Mouse (Mus musculus) hindbrain, embryonic 15.5 days (tissue): ENCODE data around the gene Acpp. TPM values are rescaled to one million over a fixed set of nuclear protein-coding genes. Genes with fewer than 3 reads are reported as not detected.

Source experiments
- ATAC-seq: fragments of 200-750 bp; cut with Nextera tagmentation; 2 replicates; pipeline ENCODE4 v1.8.0; 2017; ENCODE audit warnings: low read depth, moderate number of reproducible peaks, moderate TSS enrichment; ENCODE audit not compliant: low FRiP score
- H3K27ac ChIP-seq: fragments of 300-500 bp; sonication (generic); replicated peaks from 2 replicates; pipeline ENCODE4 v1.5.1; 2015; ENCODE audit warnings: mild to moderate bottlenecking, inconsistent platforms
- H3K27me3 ChIP-seq: fragments of 300-500 bp; sonication (generic); 2 replicates; pipeline ENCODE4 v1.6.1; 2015; ENCODE audit warnings: control low read depth, inconsistent platforms
- H3K36me3 ChIP-seq: fragments of 300-500 bp; sonication (generic); 2 replicates; pipeline ENCODE4 v1.6.1; 2015; ENCODE audit warnings: control low read depth, inconsistent platforms
- H3K4me1 ChIP-seq: fragments of 300-500 bp; sonication (generic); replicated peaks from 2 replicates; pipeline ENCODE4 v1.6.1; 2015; ENCODE audit warnings: control low read depth, inconsistent platforms
- H3K4me2 ChIP-seq: fragments of 300-500 bp; sonication (generic); 2 replicates; pipeline ENCODE4 v1.6.1; 2015; ENCODE audit warnings: moderate library complexity, mild to moderate bottlenecking, inconsistent platforms
- H3K4me3 ChIP-seq: fragments of 300-500 bp; sonication (generic); 2 replicates; pipeline ENCODE4 v1.5.1; 2015; ENCODE audit warnings: mild to moderate bottlenecking, inconsistent platforms
- H3K9ac ChIP-seq: fragments of 300-500 bp; sonication (generic); 2 replicates; pipeline ENCODE4 v1.6.1; 2015; ENCODE audit warnings: inconsistent platforms
- H3K9me3 ChIP-seq: fragments of 300-500 bp; sonication (generic); 2 replicates; pipeline ENCODE4 v1.6.1; 2016; ENCODE audit warnings: control low read depth, inconsistent platforms
- WGBS: fragments of 180-500 bp; shearing (Covaris S2); methylation state at CpG from one replicate; pipeline ENCODE4 v1.1.7; 2015; 5-methylcytosine and 5-hydroxymethylcytosine counted together
- polyA plus RNA-seq: library from polyadenylated mRNA; unstranded; fragments of >200 nt; fragmentation: Nextera tagmentation; extraction: Ambion mirVana; gene quantifications from 2 replicates; pipeline ENCODE4 v1.2.1, GENCODE M21; 2015

The Acpp gene
- polyA plus RNA-seq, 1 experiment from 2014 or later = 0.18 TPM

DNA sequence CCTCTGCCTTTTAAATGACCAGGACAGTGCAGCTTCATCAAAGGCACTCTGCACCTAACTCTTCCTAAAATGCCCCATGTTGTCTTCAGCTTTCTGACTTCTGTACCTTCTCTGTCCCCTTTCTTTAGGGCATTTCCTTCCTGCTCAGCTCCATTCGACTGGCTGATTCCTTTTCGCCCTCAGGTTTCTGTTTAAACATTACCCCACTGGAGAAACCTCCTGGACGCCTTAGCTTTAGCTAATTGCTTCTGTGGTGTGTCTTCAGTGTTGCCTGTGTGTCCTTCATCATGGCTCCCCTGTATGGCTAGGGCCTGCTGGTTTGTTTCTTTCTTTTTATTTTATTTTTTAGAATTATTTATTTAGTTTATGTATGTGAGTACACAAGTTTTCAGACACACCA lies 40.5 kb downstream of the Acpp start:
- WGBS = 77% methylated on average over 3 of the region's 3 CpGs
- no peaks in the 10 kb centered on the region for H3K4me1 ChIP-seq
- no peaks in the 10 kb centered on the region for H3K9me3 ChIP-seq
- no peaks in the 10 kb centered on the region for H3K27me3 ChIP-seq
- no peak overlapping the region for H3K9ac ChIP-seq
- ATAC-seq = no peak
- H3K4me2 ChIP-seq = no peak overlapping the region
- no peak overlapping the region for H3K27ac ChIP-seq
- no peaks in the 10 kb centered on the region for H3K36me3 ChIP-seq
- H3K4me3 ChIP-seq = no peak overlapping the region

GRCm38 (mm10) chr9:104284934-104285333 lies 52.6 kb downstream of the Acpp start:
- Histone ChIP-seq H3K4me3 (no peak overlapping the region), H3K4me2 (no peak overlapping the region), H3K36me3 (no peaks in the 10 kb centered on the region), H3K9me3 (no peaks in the 10 kb centered on the region), H3K27me3 (no peaks in the 10 kb centered on the region), H3K9ac (no peak overlapping the region), H3K4me1 (no peaks in the 10 kb centered on the region), H3K27ac (no peak overlapping the region)
- ATAC-seq = no peak
- 71% methylated on average over 6 of the region's 6 CpGs for WGBS

DNA sequence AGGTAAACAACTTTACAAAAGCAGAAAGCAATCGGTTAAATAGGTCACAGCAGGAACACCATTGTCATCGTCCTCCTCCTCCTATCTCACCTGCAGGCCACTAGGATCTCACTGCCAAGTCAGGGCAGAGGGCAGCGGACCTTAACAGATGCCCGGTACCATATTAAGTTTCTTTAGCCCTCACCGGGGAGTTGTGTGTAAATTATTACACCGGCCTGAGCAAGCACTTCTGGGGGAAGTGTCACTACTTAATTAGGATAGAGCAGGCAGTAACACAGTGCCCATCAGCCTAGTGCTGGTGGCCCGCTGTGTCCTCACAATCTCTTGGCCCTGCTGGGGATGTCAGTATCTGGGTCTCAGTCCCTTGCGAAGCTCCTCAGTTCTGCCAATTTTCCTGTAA lies 55.0 kb downstream of the Acpp start:
- no peaks in the 10 kb centered on the region for H3K4me1 ChIP-seq
- H3K9me3 ChIP-seq = no peaks in the 10 kb centered on the region
- H3K4me3 ChIP-seq = no peak overlapping the region
- no peak for ATAC-seq
- H3K27ac ChIP-seq = no peak overlapping the region
- 28% methylated on average over 8 of the region's 8 CpGs for WGBS
- H3K27me3 ChIP-seq = no peaks in the 10 kb centered on the region
- no peak overlapping the region for H3K9ac ChIP-seq
- no peaks in the 10 kb centered on the region for H3K36me3 ChIP-seq
- no peak overlapping the region for H3K4me2 ChIP-seq

DNA sequence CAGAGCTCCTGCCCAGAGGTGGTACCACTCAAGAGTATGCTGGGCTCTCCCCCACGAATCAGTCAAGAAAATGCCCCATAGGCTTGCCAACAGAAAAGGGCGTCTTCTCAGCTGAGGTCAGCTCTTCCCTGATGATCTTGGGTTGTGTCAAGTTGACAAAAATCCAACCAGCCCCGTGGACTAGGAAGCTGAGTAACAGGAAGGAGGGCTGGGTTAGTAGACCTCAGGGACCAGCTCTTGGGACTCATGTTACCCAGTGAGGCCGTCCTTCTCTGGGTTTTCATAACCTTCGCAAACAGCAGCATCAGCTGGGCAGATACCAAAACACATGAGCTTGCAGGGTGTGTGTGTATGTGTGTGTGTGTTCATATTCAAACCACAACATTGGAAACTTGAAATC lies 55.8 kb downstream of the Acpp start:
- no peaks in the 10 kb centered on the region for H3K4me1 ChIP-seq
- no peak for ATAC-seq
- H3K27ac ChIP-seq = no peak overlapping the region
- no peak overlapping the region for H3K9ac ChIP-seq
- no peaks in the 10 kb centered on the region for H3K9me3 ChIP-seq
- no peak overlapping the region for H3K4me2 ChIP-seq
- 84% methylated on average over 5 of the region's 5 CpGs for WGBS
- H3K27me3 ChIP-seq = no peaks in the 10 kb centered on the region
- no peak overlapping the region for H3K4me3 ChIP-seq
- no peaks in the 10 kb centered on the region for H3K36me3 ChIP-seq

DNA sequence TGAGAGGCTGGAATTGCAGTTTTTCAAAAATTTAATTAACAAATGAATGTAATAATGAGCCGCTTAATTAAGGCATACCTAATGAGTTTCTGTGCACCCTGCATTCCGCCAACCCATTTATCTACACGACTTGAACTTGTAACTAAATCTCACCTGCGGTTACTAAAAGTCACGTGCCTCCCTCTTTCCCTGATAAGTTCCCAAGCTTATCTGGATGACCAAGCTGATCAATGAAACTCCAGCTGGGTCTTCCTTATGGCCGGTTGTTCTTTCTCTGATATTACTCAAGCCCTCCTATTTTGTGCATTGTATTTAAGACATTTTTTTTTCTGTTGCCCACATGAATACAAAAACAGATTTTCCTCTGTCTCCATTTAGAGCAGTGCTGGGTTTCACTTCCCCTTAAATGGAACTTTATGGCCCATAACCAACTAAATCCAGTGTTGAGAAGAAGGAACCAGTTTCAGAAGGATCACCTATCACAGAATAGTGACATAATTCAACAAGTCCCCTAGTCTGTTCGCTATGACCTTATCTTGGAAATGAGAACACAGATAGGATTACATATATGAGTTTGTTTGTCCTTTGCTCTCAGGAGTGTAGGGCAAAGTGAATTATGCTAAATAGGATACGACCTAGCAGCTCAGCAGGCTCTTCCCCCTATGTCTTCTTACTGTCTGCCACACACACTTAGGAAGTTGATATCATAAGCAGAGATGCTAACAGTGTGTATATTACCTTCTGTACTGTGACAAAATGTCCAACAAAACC lies 56.6 kb downstream of the Acpp start:
- Histone ChIP-seq H3K27me3 (no peaks in the 10 kb centered on the region), H3K9ac (no peak overlapping the region), H3K4me2 (no peak overlapping the region), H3K36me3 (no peaks in the 10 kb centered on the region), H3K4me1 (no peaks in the 10 kb centered on the region), H3K4me3 (no peak overlapping the region), H3K9me3 (no peaks in the 10 kb centered on the region), H3K27ac (no peak overlapping the region)
- ATAC-seq = no peak
- 79% methylated on average over 8 of the region's 8 CpGs for WGBS

DNA sequence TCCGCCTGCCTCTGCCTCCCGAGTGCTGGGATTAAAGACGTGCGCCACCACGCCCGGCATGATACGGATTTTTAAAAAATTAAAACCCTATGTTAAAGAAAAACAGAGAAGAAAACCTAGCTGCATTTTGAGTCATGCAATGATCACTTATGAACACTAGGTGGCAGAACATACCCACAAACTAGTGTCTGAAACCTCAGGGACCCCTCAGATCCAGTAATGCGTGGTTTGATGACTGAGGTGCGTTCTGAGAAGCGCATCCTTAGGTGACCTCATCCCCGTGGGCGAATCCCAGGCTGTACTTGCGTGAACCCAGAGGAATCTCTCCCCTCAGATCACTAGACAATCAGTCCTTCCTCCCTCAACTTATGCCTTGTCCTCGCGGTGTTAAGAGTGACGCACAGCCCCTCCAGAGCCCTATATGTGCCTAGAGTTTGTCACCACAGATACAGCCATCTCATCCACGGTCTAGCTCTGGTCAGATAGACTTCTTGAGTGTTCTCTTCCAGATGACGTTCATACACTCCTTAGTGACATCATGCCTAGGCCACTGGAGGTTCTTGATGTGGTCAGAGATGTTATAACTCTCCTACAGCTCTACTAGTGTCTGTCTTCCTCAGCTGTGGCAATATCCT lies 59.9 kb downstream of the Acpp start:
- Histone ChIP-seq H3K9me3 (no peaks in the 10 kb centered on the region), H3K36me3 (no peaks in the 10 kb centered on the region), H3K27ac (no peak overlapping the region), H3K4me3 (peak overlapping the region; percentile 19; the same call in 1 of the 2 replicates), H3K4me1 (no peaks in the 10 kb centered on the region), H3K4me2 (peak overlapping the region; percentile 37), H3K9ac (peak overlapping the region; percentile 9; the same call in 1 of the 2 replicates), H3K27me3 (0 out of 2 replicates have a peak, but pooled peaks cover 2% of the 10 kb centered on the region)
- peak; percentile 56; the same call in 1 of the 2 replicates for ATAC-seq
- WGBS = 25% methylated on average over 18 of the region's 18 CpGs

- H3K9me3 ChIP-seq = no peaks in the 10 kb centered on the region
- no peaks in the 10 kb centered on the region for H3K4me1 ChIP-seq
- no peak overlapping the region for H3K4me2 ChIP-seq
- no peak overlapping the region for H3K27ac ChIP-seq
- no peaks in the 10 kb centered on the region for H3K36me3 ChIP-seq
- no peak for ATAC-seq
- H3K4me3 ChIP-seq = no peak overlapping the region
- WGBS = 90% methylated on average over 17 of the region's 17 CpGs
- no peak overlapping the region for H3K9ac ChIP-seq
- H3K27me3 ChIP-seq = 0 out of 2 replicates have a peak, but pooled peaks cover 2% of the 10 kb centered on the region
Observed at GRCm38 (mm10) chr9:104275084-104275785, 62.3 kb downstream of the Acpp start.

DNA sequence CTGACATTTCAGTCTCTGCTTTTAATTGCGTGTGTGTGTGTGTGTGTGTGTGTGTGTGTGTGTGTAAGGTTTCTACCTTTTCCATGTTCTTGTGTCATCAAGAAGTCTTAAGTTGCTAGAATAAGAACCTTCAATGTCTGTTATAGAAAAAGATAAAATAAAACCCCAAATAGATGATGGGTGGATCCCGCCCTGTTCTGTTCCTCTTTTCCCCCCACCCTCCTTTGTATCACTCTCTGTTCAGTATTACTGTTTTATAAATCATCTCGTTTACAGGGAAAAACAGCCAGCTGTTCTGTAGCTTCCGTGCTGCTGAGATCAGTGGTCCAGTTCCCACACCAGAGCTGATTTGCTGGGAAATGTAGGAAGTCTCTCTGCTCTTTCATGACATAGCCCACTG lies 65.5 kb downstream of the Acpp start:
- WGBS = 82% methylated on average over 4 of the region's 4 CpGs
- no peak overlapping the region for H3K4me2 ChIP-seq

DNA sequence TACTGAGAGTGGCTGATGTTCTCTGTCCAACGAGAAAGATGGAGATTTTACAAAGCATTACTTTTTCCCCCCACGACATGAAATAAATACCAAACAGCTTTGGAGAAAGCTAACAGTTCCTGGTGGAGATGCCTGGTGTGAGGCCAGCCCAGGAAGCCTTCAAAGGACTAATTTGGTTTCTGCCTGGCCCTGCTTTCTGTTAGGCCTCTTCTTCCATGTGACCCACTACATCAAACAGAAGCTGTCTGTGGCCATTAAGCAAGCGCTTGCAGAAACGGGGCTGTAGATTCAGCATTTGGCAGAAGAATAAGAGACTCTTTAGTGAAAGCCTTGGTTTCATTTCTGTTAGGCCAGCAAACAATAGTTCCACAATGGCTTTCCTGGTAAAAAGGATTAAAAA lies 65.9 kb downstream of the Acpp start:
- no peak overlapping the region for H3K4me3 ChIP-seq
- H3K4me2 ChIP-seq = no peak overlapping the region
- no peaks in the 10 kb centered on the region for H3K36me3 ChIP-seq
- H3K9me3 ChIP-seq = no peaks in the 10 kb centered on the region
- WGBS = 71% methylated on average over 4 of the region's 4 CpGs
- no peaks in the 10 kb centered on the region for H3K4me1 ChIP-seq
- H3K27me3 ChIP-seq = 0 out of 2 replicates have a peak, but pooled peaks cover 2% of the 10 kb centered on the region
- H3K9ac ChIP-seq = no peak overlapping the region
- no peak for ATAC-seq
- H3K27ac ChIP-seq = no peak overlapping the region

More for the DNA sequence above, 65.5 kb downstream of the Acpp start:
- ATAC-seq = no peak
- Histone ChIP-seq H3K4me1 (no peaks in the 10 kb centered on the region), H3K4me3 (no peak overlapping the region), H3K36me3 (no peaks in the 10 kb centered on the region), H3K9ac (no peak overlapping the region), H3K9me3 (no peaks in the 10 kb centered on the region), H3K27me3 (0 out of 2 replicates have a peak, but pooled peaks cover 2% of the 10 kb centered on the region), H3K27ac (no peak overlapping the region)

GRCm38 (mm10) chr9:104269944-104270343 lies 67.6 kb downstream of the Acpp start:
- Histone ChIP-seq H3K4me2 (no peak overlapping the region), H3K4me3 (no peak overlapping the region), H3K27ac (no peak overlapping the region), H3K9me3 (no peaks in the 10 kb centered on the region), H3K27me3 (0 out of 2 replicates have a peak, but pooled peaks cover 2% of the 10 kb centered on the region), H3K36me3 (no peaks in the 10 kb centered on the region), H3K4me1 (no peaks in the 10 kb centered on the region), H3K9ac (no peak overlapping the region)
- 56% methylated on average over 3 of the region's 3 CpGs for WGBS
- no peak for ATAC-seq

DNA sequence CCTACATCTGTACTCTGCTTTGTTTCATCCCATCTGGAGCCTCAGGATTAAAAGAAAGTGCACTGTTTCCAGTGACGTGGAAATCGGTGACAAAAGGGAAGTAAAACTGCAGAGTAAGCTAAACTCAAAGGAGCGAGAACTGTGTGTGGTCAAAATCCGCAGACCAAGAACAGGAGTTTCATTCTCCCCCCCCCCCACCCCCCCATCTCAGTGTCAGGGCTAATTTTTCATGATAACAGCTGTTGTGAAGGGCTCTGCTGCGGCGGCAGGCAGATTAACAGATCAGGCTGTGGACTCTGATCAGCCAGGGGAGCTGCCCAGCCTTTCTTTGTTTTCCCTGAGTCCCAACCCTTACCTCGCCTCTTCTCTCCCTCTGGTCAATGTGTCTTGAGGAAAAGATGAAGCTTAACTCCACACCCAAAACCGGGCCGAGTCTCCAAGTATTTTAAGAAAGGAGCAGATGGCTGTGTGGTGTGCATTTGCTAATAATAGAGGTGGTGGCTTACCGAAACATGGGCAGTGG lies 68.1 kb downstream of the Acpp start:
- Histone ChIP-seq H3K4me2 (no peak overlapping the region), H3K27ac (no peak overlapping the region), H3K27me3 (0 out of 2 replicates have a peak, but pooled peaks cover 2% of the 10 kb centered on the region), H3K36me3 (no peaks in the 10 kb centered on the region), H3K9ac (no peak overlapping the region), H3K9me3 (no peaks in the 10 kb centered on the region), H3K4me3 (no peak overlapping the region), H3K4me1 (no peaks in the 10 kb centered on the region)
- WGBS = 35% methylated on average over 10 of the region's 10 CpGs
- ATAC-seq = no peak

GRCm38 (mm10) chr9:104264567-104264966 lies 73.0 kb downstream of the Acpp start:
- H3K4me3 ChIP-seq = no peak overlapping the region
- H3K9ac ChIP-seq = no peak overlapping the region
- no peaks in the 10 kb centered on the region for H3K27me3 ChIP-seq
- WGBS = 88% methylated on average over 1 of the region's 2 CpGs
- no peak overlapping the region for H3K27ac ChIP-seq
- peaks cover 30% of the 10 kb centered on the region for H3K4me1 ChIP-seq
- no peak overlapping the region for H3K4me2 ChIP-seq
- H3K36me3 ChIP-seq = no peaks in the 10 kb centered on the region
- ATAC-seq = no peak
- no peaks in the 10 kb centered on the region for H3K9me3 ChIP-seq
